Mouse (Mus musculus) ovary, postnatal 36 days (tissue): ENCODE results near the gene Mrps35.

Experiments used
- DNase-seq: peaks from one replicate; pipeline ENCODE4 v3.0.0; 2022; ENCODE audit warnings: low spot score, mixed read lengths

The Mrps35 gene

GRCm38 (mm10) chr6:147042291-147043290 is at the start of gene Mrps35:
TSS of gene Mrps35 (plus strand) at chr6:147042764.
- peak; percentile 89 for DNase-seq

GRCm38 (mm10) chr6:146994236-146994635 is 48.3 kb upstream of the Mrps35 start:
- DNase-seq, result peak; percentile 26

- DNase-seq, result no peak
Measured at GRCm38 (mm10) chr6:146995391-146995790, 47.2 kb upstream of the Mrps35 start.

- no peak for DNase-seq
Measured at GRCm38 (mm10) chr6:146995878-146996277, 46.7 kb upstream of the Mrps35 start.

- DNase-seq, result no peak
Measured at GRCm38 (mm10) chr6:146997006-146997405, 45.6 kb upstream of the Mrps35 start.

GRCm38 (mm10) chr6:146998710-146999109 is 43.9 kb upstream of the Mrps35 start:
- DNase-seq, result no peak

GRCm38 (mm10) chr6:146999302-146999701 is 43.3 kb upstream of the Mrps35 start:
- no peak for DNase-seq

- DNase-seq, result no peak
Measured at GRCm38 (mm10) chr6:146999755-147000154, 42.8 kb upstream of the Mrps35 start.

GRCm38 (mm10) chr6:147008148-147008547 is 34.4 kb upstream of the Mrps35 start:
- DNase-seq, result no peak

- DNase-seq, result no peak
Measured at GRCm38 (mm10) chr6:147010358-147010757, 32.2 kb upstream of the Mrps35 start.

GRCm38 (mm10) chr6:147010811-147011520 is 31.6 kb upstream of the Mrps35 start:
- DNase-seq, result no peak

- no peak for DNase-seq
Measured at GRCm38 (mm10) chr6:147011555-147011954, 31.0 kb upstream of the Mrps35 start.

GRCm38 (mm10) chr6:147011977-147012376 is 30.6 kb upstream of the Mrps35 start:
- DNase-seq, result no peak

- no peak for DNase-seq
Measured at GRCm38 (mm10) chr6:147013546-147013945, 29.0 kb upstream of the Mrps35 start.

- no peak for DNase-seq
Measured at GRCm38 (mm10) chr6:147017906-147018305, 24.7 kb upstream of the Mrps35 start.

- no peak for DNase-seq
Measured at GRCm38 (mm10) chr6:147018364-147018763, 24.2 kb upstream of the Mrps35 start.

GRCm38 (mm10) chr6:147021181-147021580 is 21.4 kb upstream of the Mrps35 start:
- no peak for DNase-seq

GRCm38 (mm10) chr6:147022375-147023132 is 20.0 kb upstream of the Mrps35 start:
- no peak for DNase-seq

GRCm38 (mm10) chr6:147023133-147023395 is 19.5 kb upstream of the Mrps35 start:
- DNase-seq, result no peak

- no peak for DNase-seq
Measured at GRCm38 (mm10) chr6:147023568-147023967, 19.0 kb upstream of the Mrps35 start.

- DNase-seq, result no peak
Measured at GRCm38 (mm10) chr6:147024761-147025160, 17.8 kb upstream of the Mrps35 start.

GRCm38 (mm10) chr6:147028396-147028795 is 14.2 kb upstream of the Mrps35 start:
- no peak for DNase-seq
